ENCODE assay signal across 10 mouse cellular contexts in the genomic region with DNA sequence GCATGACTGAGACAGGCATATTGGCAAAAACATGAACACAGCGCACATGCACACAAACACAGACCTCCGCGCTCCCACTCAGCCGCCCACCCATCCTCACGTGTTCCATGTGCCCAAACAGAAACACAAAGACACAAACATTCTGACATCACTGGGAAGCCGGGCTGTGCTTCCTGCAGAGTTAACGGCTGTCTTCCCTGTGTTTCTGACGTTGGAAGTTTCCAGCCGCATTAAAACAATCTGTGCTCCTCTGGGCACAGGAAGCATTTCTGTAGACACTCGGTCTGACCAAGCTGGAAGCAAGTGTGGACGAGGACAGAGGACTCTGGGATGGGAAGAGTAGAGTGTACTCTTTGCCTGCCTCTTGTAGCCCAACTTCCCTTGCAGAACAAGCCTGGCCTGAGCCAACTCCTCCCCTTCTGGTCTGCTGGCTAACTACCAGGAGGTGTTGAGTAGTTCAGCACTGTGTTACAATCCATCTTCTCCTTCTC.
A peak's percentile ranks its signal among the peaks of the same experiment; 100 is the strongest.
DNase-seq lines count a peak whose midpoint lies in the region; ATAC-seq lines count a peak whose summit lies in the region.
"Had no signal": no experiment of that assay in that cellular context is flagged by ENCODE, and none has a peak within 500 bp of the region (broad histone marks: within the 10 kb centered on the region; RNA-seq: fewer than 3 reads in every experiment).

No protein-coding gene starts in this region.

- H3K27me3 ChIP-seq in hindbrain, embryonic 14.5 days (ENCODE audit: control insufficient read depth, insufficient read depth, low read length) = no peaks in the 10 kb centered on the region

- DNase-seq in left cerebral cortex, adult 18-20 months (ENCODE audit: low spot score in 2 of 2) = peak; percentile 17 to 18
- no peak for DNase-seq in left cerebral cortex, postnatal 4 days
- DNase-seq in cerebellum, postnatal 14 days = peak; percentile 59 to 74
- DNase-seq in layer of hippocampus, adult 9-11 months = peak; percentile 87
- DNase-seq in right cerebral cortex, postnatal 36 days (ENCODE audit: low spot score in 2 of 2) = peak; percentile 45 to 46
- no peak for DNase-seq in hindbrain, embryonic 14.5 days (ENCODE audit: low spot score)
- DNase-seq in gastrocnemius, postnatal 10 days = no peak
- no peak for DNase-seq in yolk sac, embryonic 10.5 days (ENCODE audit: low spot score)
- DNase-seq: adrenal gland, postnatal 25 days had no signal

- H3K4me2 ChIP-seq in hindbrain, embryonic 14.5 days (replicated peaks) = no peak overlapping the region
- H3K4me2 ChIP-seq: limb, embryonic 15.5 days had no signal

- no peaks in the 10 kb centered on the region for H3K36me3 ChIP-seq in hindbrain, embryonic 14.5 days (replicated peaks; ENCODE audit: control insufficient read depth, insufficient read depth)
- H3K36me3 ChIP-seq: limb, embryonic 15.5 days had no signal

- ATAC-seq in hindbrain, embryonic 14.5 days (ENCODE audit: low FRiP score) = no peak

- no peak overlapping the region for H3K4me3 ChIP-seq in hindbrain, embryonic 14.5 days (replicated peaks; ENCODE audit: low read length)
- H3K4me3 ChIP-seq: limb, embryonic 15.5 days had no signal

- H3K4me1 ChIP-seq in hindbrain, embryonic 14.5 days (replicated peaks; ENCODE audit: control insufficient read depth, insufficient read depth, low read length) = peaks cover 6% of the 10 kb centered on the region; the same call in 1 of the 2 replicates

- WGBS in hindbrain, embryonic 14.5 days = 71% methylated on average over 11 of the region's 11 CpGs

- no peak overlapping the region for H3K27ac ChIP-seq in hindbrain, embryonic 14.5 days
- H3K27ac ChIP-seq: limb, embryonic 15.5 days had no signal

- intact Hi-C loops in left cerebral cortex, postnatal 4 days (cut with DNase I) = loop anchor here (10.0 kb wide), 1 partner anchor 486 kb away; no protein-coding TSS in a partner anchor

- no peak overlapping the region for H3K9ac ChIP-seq in hindbrain, embryonic 14.5 days
- H3K9ac ChIP-seq: limb, embryonic 15.5 days had no signal

- no peaks in the 10 kb centered on the region for H3K9me3 ChIP-seq in hindbrain, embryonic 14.5 days (ENCODE audit: control insufficient read depth, low read length)
- H3K9me3 ChIP-seq: limb, embryonic 15.5 days had no signal

Comparison
In these comparisons a context has a peak if more than half of its experiments do, and no peak if none do; other contexts are left out.
1. DNase-seq: peak in left cerebral cortex, adult 18-20 months (2 of 2), cerebellum, postnatal 14 days (2 of 2), layer of hippocampus, adult 9-11 months (single experiment) and right cerebral cortex, postnatal 36 days (2 of 2); none in left cerebral cortex, postnatal 4 days (single experiment), hindbrain, embryonic 14.5 days (single experiment), gastrocnemius, postnatal 10 days (single experiment) and yolk sac, embryonic 10.5 days (single experiment).